Mouse (Mus musculus) adrenal gland, adult 18-20 months (tissue): ENCODE measurements around the gene Kank2. TPM values are rescaled to one million over a fixed set of nuclear protein-coding genes. Genes with fewer than 3 reads are reported as not detected.
A peak's percentile ranks its signal among the peaks of the same experiment; 100 is the strongest.

Experiments used
- DNase-seq, 2 experiments: peaks; one replicate each; pipeline ENCODE4 v3.0.0; 2021 to 2022; ENCODE audit warnings: low spot score in 2 of 2
- total RNA-seq, 2 experiments: library from RNA; stranded (reverse); gene quantifications; 1 replicate in 1 of 2; 2 replicates in 1 of 2; pipeline ENCODE4 v1.2.3; 2021

Gene Kank2
- total RNA-seq, 2 experiments from 2014 or later: 31.1 to 31.3 TPM

GRCm38 (mm10) chr9:21754003-21754402 is 44.5 kb downstream of the Kank2 start:
- DNase-seq: peak; percentile 77

- DNase-seq: no peak
Observed at GRCm38 (mm10) chr9:21752252-21752792, 46.2 kb downstream of the Kank2 start.

GRCm38 (mm10) chr9:21751347-21751746 is 47.2 kb downstream of the Kank2 start:
- peak in 1 of 2 experiments; percentile 47 for DNase-seq

DNA sequence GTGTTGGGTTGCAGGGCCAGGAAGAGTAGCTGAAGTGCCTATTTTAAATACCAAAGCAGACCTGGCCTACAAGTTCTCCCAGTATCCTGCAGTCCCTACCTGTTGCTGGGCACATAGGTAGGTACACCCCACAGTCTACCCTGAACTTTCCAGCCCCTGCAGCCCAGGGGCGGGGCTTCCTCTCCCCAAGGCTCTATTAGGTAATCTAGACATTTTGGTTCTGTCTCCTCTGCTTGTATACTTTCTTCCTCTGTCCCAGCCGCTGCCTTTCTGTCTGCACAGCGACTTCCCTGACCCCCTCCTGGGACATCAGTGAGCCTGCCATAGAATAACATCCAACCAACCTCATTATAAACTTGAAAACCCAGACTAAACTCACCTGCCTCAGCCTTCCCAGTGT is 48.2 kb downstream of the Kank2 start:
- DNase-seq: no peak

GRCm38 (mm10) chr9:21749382-21750118 is 49.0 kb downstream of the Kank2 start:
- DNase-seq: no peak

GRCm38 (mm10) chr9:21748491-21748890 is 50.1 kb downstream of the Kank2 start:
- no peak for DNase-seq

DNA sequence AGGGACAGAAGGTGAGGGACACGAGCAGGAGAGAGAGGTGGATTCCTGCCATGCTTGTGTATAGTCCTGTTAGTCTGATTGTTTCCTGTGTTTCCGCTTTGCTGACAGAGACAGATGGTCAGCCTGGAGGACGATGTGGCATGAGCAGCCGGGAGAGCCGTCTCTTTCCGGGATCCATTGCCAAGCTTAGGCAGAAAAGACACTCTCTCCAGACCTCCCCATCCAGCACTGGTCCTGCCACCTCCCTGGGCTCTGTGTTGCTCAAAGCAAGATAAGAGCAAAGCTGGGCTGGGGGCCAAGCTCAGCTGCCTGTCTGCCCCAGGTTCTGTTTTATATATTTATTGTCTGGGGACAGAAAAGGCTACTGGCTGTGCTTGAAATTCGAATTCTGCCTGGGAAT is 50.5 kb downstream of the Kank2 start:
- no peak for DNase-seq

- DNase-seq: no peak
Observed at GRCm38 (mm10) chr9:21747238-21747774, 51.2 kb downstream of the Kank2 start.

- DNase-seq: no peak
Observed at GRCm38 (mm10) chr9:21741514-21741913, 57.0 kb downstream of the Kank2 start.

DNA sequence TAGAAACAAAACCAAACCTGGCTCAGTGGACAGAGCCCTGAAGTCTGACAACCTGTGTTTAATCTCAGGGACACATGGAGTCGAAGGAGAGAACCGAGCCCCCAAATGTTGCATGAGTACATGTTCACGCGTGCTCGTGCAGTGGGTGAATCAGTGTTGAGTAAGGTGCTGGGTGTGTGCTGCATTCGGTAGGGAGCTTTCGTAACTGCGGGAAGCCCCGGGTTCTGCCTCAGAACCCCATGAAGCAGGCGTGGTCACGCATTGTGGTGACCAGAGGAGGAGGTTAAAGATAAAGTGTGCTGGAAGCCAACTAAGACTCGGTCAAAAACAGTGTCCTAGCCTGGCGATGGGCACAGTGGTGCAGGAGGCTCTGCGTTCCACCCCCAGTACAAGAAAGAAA is 58.1 kb downstream of the Kank2 start:
- DNase-seq: no peak

DNA sequence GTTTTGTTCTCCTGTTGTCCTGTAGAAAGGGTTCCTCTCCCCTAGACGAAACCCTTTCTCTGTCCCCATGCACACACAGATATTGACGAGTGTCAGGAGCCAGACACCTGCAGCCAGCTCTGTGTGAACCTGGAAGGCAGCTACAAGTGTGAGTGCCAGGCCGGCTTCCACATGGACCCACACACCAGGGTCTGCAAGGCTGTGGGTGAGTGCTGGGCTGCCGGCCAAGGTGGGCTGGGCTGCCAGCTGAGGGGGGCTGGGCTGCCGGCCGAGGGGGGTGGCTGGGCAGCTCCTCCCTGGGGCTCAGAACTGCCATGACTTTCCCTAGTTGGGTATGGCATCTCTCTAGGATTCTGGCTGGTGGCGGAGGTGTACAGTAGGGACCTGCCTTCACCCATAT is 59.8 kb downstream of the Kank2 start:
- no peak for DNase-seq

DNA sequence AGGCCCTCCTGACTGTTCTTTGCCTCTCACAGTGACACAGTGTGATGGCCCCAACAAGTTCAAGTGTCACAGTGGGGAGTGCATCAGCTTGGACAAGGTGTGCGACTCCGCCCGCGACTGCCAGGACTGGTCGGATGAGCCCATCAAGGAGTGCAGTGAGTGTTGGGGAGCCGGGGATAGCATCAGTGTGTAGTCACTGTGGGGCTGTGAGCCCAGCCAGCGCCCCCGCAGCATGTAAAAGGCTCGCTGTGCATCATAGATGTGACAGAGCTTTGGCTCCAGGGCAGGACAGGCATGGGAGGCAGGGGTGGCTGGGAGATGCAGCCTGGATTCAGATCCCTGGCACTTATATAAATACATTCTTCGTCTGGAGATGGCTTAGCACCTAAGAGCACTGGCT is 61.4 kb downstream of the Kank2 start:
- no peak for DNase-seq

DNA sequence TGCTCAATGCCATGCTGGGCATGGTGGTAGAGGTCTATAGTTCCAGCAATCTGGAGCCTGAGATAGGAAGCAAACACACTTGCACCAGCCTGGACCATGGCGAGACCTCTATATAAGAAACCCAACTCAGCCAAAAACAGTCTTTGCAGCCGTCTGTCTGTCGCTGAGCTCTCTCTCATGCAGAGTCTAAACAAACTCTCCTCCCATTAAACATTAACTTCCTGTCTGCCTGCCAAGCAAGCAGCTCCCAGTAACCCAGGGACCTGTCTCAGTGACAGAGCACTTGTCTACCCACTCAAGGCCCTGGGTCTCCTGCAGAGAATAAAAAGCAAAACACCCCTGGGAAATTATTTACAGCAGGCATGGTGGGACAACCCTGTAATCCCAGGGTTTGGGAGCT is 62.0 kb downstream of the Kank2 start:
- no peak for DNase-seq

GRCm38 (mm10) chr9:21735126-21735525 is 63.4 kb downstream of the Kank2 start:
- no peak for DNase-seq

DNA sequence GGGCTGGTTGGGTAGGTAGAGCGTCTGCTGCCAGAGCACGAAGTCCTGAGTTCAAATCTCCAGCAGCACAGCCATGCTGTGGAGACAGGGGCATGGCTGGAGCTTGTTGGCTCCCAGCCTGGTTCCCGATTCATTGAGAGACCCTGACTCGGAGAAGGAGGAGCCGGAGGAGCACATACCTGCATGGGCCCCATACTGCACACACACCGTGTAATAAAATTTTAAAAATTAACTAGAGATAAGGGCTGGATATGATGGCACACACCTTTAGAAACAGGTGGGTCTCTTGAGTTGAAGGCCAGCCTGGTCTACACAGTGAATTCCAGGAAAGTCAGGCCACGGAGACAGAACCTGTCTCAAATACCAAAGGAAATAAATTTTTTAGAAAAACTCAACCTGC is 64.6 kb downstream of the Kank2 start:
- no peak for DNase-seq

DNA sequence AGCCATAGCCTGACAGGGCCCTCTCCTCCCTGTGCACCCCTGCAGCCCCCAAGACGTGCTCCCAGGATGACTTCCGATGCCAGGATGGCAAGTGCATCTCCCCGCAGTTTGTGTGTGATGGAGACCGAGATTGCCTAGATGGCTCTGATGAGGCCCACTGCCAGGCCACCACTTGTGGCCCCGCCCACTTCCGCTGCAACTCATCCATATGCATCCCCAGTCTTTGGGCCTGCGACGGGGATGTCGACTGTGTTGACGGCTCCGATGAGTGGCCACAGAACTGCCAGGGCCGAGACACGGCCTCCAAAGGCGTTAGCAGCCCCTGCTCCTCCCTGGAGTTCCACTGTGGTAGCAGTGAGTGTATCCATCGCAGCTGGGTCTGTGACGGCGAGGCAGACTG is 65.1 kb downstream of the Kank2 start:
- DNase-seq: no peak

GRCm38 (mm10) chr9:21732288-21732687 is 66.3 kb downstream of the Kank2 start:
- no peak for DNase-seq

- DNase-seq: no peak
Observed at GRCm38 (mm10) chr9:21729264-21729663, 69.3 kb downstream of the Kank2 start.

- DNase-seq: peak in 1 of 2 experiments; percentile 49
Observed at GRCm38 (mm10) chr9:21728261-21728832, 70.2 kb downstream of the Kank2 start.

- DNase-seq: no peak
Observed at GRCm38 (mm10) chr9:21726218-21726975, 72.1 kb downstream of the Kank2 start.

- no peak for DNase-seq
Observed at GRCm38 (mm10) chr9:21725224-21726121, 73.1 kb downstream of the Kank2 start.
